Comparison of ENCODE assay signal across 8 mouse cellular contexts in the genomic region with DNA sequence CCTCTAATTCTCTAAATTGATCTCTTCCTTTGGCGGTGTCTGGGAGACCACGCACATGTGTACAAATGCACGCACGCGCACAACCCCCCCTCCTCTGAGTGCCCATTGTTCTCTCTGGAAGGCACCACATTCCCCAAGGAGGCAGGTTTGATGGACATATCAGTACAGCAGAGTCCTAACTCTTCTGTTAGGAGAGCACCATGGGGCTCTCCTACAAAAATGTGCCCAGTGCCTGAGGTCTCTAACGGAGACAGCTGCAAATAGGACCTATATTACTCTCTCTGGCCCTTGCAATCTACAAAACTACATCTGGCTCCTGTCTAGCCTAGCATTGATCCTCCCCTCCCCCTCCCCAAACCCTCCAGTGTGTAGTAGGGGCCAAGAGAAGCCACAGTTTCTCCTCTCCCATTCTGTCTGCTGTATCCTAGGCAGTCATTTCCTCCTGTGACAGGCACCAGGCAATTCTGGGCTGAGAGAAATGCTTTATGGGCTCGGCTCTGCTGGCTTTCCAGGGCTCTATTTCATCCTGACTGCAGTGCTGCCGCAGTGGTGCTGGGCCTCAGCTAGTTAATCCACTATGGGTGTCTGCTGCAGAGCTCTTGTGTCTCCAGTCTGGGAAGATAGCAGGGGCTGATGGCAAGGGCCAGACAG.
DNase-seq lines count a peak whose midpoint lies in the region; ATAC-seq and TF ChIP-seq lines count a peak whose summit lies in the region.

No protein-coding gene starts in this region.

- WGBS in liver, embryonic 12.5 days (ENCODE audit: insufficient replicate concordance), result 43% methylated on average over 8 of the region's 8 CpGs
- 45% methylated on average over 8 of the region's 8 CpGs for WGBS in liver, postnatal 0 days (ENCODE audit: insufficient replicate concordance)
- 14% methylated on average over 8 of the region's 8 CpGs for WGBS in limb, embryonic 11.5 days

- no peak for ATAC-seq in liver, embryonic 12.5 days
- ATAC-seq in liver, postnatal 0 days, result no peak
- peak; percentile 49; the same call in 1 of the 2 replicates for ATAC-seq in limb, embryonic 11.5 days (ENCODE audit: insufficient number of reproducible peaks, low FRiP score, low TSS enrichment, low read depth)

- TF ChIP-seq EP300 in liver, postnatal 0 days (IDR thresholded peaks at IDR 0.05; ENCODE audit: low read depth), result no peak

- H3K27me3 ChIP-seq in liver, embryonic 12.5 days (replicated peaks), result peaks cover 3% of the 10 kb centered on the region; the same call in 1 of the 2 replicates
- H3K27me3 ChIP-seq in liver, postnatal 0 days (ENCODE audit: insufficient read depth, low read length), result no peaks in the 10 kb centered on the region
- no peaks in the 10 kb centered on the region for H3K27me3 ChIP-seq in limb, embryonic 11.5 days (ENCODE audit: control insufficient read depth, insufficient read depth, low read length)

- H3K36me3 ChIP-seq in liver, embryonic 12.5 days, result no peaks in the 10 kb centered on the region
- H3K36me3 ChIP-seq in liver, postnatal 0 days (replicated peaks; ENCODE audit: insufficient read depth, low read length), result no peaks in the 10 kb centered on the region
- no peaks in the 10 kb centered on the region for H3K36me3 ChIP-seq in limb, embryonic 11.5 days (ENCODE audit: control insufficient read depth, insufficient read depth, low read length)

- H3K27ac ChIP-seq in liver, embryonic 12.5 days, result 0 out of 2 replicates have a peak overlapping the region, but pooled peaks have one; percentile 48
- H3K27ac ChIP-seq in liver, postnatal 0 days (ENCODE audit: low read depth), result no peak overlapping the region
- peak overlapping the region; percentile 24; the same call in 1 of the 2 replicates for H3K27ac ChIP-seq in embryonic fibroblast, embryonic 13.5 days (ENCODE audit: insufficient read depth, low read length)
- H3K27ac ChIP-seq in limb, embryonic 11.5 days (replicated peaks; ENCODE audit: low read depth, low read length), result peak overlapping the region; percentile 63

- no peak for TF ChIP-seq CTCF in liver, postnatal 0 days (IDR thresholded peaks at IDR 0.05; ENCODE audit: low read depth)
- TF ChIP-seq CTCF in embryonic fibroblast, embryonic 13.5 days (IDR thresholded peaks at IDR 0.05; ENCODE audit: borderline replicate concordance, insufficient read depth, low read length), result no peak

- no peak overlapping the region for H3K9ac ChIP-seq in liver, embryonic 12.5 days
- no peak overlapping the region for H3K9ac ChIP-seq in liver, postnatal 0 days (replicated peaks)
- H3K9ac ChIP-seq in limb, embryonic 11.5 days (ENCODE audit: low read length), result no peak overlapping the region

- H3K4me1 ChIP-seq in liver, embryonic 12.5 days, result peaks cover 4% of the 10 kb centered on the region; the same call in 1 of the 2 replicates
- no peaks in the 10 kb centered on the region for H3K4me1 ChIP-seq in liver, postnatal 0 days (ENCODE audit: insufficient read depth)
- no peaks in the 10 kb centered on the region for H3K4me1 ChIP-seq in embryonic fibroblast, embryonic 13.5 days (ENCODE audit: control insufficient read depth, insufficient read depth, low read length)
- peaks cover 39% of the 10 kb centered on the region for H3K4me1 ChIP-seq in limb, embryonic 11.5 days (ENCODE audit: control insufficient read depth, insufficient read depth, low read length)

- no peak for DNase-seq in liver, postnatal 0 days
- DNase-seq in limb, embryonic 11.5 days (ENCODE audit: low spot score), result peak; percentile 67
- DNase-seq in retina, embryonic 14.5 days (ENCODE audit: low spot score), result peak; percentile 74
- no peak for DNase-seq in adrenal gland, adult 2 months
- DNase-seq in frontal cortex, postnatal 36 days (ENCODE audit: low spot score in 2 of 2), result no peak
- DNase-seq in left cerebral cortex, postnatal 25 days (ENCODE audit: low spot score in 2 of 2), result no peak

- intact Hi-C loops in left cerebral cortex, postnatal 25 days (cut with DNase I), result loop anchor here (2.0 kb wide), 1 partner anchor 49 kb away; no protein-coding TSS in a partner anchor

- no peak overlapping the region for H3K4me2 ChIP-seq in liver, embryonic 12.5 days
- H3K4me2 ChIP-seq in liver, postnatal 0 days (ENCODE audit: low read depth, low read length), result no peak overlapping the region
- H3K4me2 ChIP-seq in limb, embryonic 11.5 days (ENCODE audit: low read depth, severe bottlenecking), result no peak overlapping the region

- no peak for TF ChIP-seq POLR2A in embryonic fibroblast, embryonic 13.5 days (IDR thresholded peaks at IDR 0.05; ENCODE audit: low read depth, low read length)

- no peaks in the 10 kb centered on the region for H3K9me3 ChIP-seq in liver, embryonic 12.5 days (replicated peaks)
- no peaks in the 10 kb centered on the region for H3K9me3 ChIP-seq in liver, postnatal 0 days (ENCODE audit: low read length)
- no peaks in the 10 kb centered on the region for H3K9me3 ChIP-seq in limb, embryonic 11.5 days (ENCODE audit: control insufficient read depth, low read length)

- no peak overlapping the region for H3K4me3 ChIP-seq in liver, embryonic 12.5 days
- H3K4me3 ChIP-seq in liver, postnatal 0 days (ENCODE audit: low read depth, low read length), result no peak overlapping the region
- H3K4me3 ChIP-seq in embryonic fibroblast, embryonic 13.5 days (ENCODE audit: insufficient read depth, low read length), result no peak overlapping the region
- H3K4me3 ChIP-seq in limb, embryonic 11.5 days (ENCODE audit: low read depth, low read length), result no peak overlapping the region

Comparison
In these comparisons a context has a peak if more than half of its experiments do, and no peak if none do; other contexts are left out.
1. DNase-seq: peak in limb, embryonic 11.5 days (single experiment) and retina, embryonic 14.5 days (single experiment); none in liver, postnatal 0 days (single experiment), adrenal gland, adult 2 months (single experiment), frontal cortex, postnatal 36 days (0 of 2) and left cerebral cortex, postnatal 25 days (0 of 2).